Mouse (Mus musculus): Measurements from ENCODE around the gene Ache. TPM values are rescaled to one million over a fixed set of nuclear protein-coding genes. Genes with fewer than 3 reads are reported as not detected.

Gene Ache
- total RNA-seq, 4 experiments from 2014 or later, result 1.5 to 3.3 (median 1.9) TPM

DNA sequence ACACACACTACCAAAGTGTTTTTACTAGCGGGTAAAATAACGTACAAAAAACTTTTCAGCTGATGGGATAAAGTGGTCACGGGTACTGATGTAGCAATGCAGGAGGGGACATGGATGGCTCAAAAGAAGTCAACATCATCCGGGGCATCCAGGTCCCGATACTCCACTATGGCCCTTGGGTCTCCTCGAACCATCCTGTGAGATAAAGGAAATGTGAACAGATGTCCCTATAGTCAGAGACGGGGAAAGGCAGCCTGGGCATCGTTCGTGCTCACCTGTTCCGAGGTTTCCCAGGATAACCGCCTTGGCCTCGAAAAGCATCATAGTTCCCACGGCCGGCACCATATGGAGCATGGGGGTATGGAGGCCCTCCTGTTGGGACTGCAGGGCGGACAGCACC lies 8.4 kb downstream of the Ache start:
- DNase-seq (ENCODE audit: low spot score), result no peak

- DNase-seq (ENCODE audit: low spot score), result no peak
Measured at GRCm38 (mm10) chr5:137297126-137297525, 9.8 kb downstream of the Ache start.

- DNase-seq (ENCODE audit: low spot score), result no peak
Measured at GRCm38 (mm10) chr5:137299240-137299639, 11.9 kb downstream of the Ache start.

DNA sequence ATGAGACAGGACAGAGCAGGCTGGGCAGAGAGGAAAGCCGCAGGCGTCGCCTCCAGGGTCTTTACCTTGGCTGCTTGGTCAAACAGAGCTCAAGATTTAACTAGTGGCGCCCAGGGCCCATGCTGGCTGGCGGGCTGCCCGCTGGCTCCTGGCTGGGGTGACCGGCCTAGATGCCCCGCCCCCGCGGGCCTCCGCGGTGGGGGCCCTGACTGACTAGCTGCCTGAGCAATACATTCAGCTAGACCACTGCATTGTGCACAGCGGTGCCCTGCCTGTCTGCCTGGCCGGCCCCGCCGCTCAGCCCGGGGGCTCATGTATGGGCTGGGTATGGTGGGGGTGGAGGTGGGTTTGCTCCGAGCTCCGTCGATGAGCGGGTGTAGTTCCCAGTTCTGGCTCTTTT lies 13.9 kb downstream of the Ache start:
- no peak for DNase-seq (ENCODE audit: low spot score)

DNA sequence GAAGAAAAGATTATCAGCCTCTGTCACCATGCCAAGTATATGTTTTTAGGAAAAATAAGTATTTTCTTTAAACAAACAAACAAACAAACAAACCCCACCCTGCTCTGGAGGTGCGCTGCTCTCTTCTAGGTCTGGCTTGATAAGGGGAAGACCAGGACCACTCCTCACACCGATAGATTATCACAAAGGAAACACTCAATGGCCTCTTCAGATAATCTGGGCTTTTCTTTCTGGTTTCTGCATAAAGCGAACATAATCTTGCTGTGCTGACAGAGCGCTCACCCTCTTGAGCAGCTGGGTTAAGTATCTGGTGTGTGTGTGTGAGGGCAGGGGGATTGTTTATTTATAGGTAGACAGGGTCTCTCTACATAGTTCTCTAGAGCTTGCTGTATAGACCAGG lies 16.3 kb downstream of the Ache start:
- DNase-seq (ENCODE audit: low spot score), result no peak

GRCm38 (mm10) chr5:137304165-137304564 lies 16.8 kb downstream of the Ache start:
- no peak for DNase-seq (ENCODE audit: low spot score)

DNA sequence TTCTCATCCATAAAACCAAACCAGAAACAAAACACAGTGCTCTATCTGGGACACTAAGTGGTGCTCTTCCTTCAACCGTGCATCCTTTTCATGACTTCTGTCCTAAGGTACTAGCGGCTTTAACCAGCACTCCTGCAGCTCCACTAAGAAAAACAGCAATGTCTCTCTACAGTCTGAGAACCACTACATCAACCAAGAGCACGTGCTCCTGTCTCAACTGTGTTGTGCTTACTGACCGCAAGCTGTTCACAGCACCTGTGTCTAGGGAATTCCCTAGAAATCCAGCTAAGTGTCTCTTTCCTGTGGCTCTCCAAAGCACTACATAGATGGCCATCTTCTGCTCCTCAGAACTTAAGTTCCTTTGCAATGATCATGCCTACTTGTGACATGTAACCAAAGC lies 17.5 kb downstream of the Ache start:
- DNase-seq (ENCODE audit: low spot score), result no peak

GRCm38 (mm10) chr5:137305822-137306221 lies 18.5 kb downstream of the Ache start:
- DNase-seq (ENCODE audit: low spot score), result no peak

- DNase-seq (ENCODE audit: low spot score), result no peak
Measured at GRCm38 (mm10) chr5:137306439-137307005, 19.2 kb downstream of the Ache start.

GRCm38 (mm10) chr5:137307071-137307912 lies 20.0 kb downstream of the Ache start, which contains the start of gene Srrt:
Srrt (minus strand) TSS chr5:137307674.
- peak; percentile 93 for DNase-seq (ENCODE audit: low spot score)

DNA sequence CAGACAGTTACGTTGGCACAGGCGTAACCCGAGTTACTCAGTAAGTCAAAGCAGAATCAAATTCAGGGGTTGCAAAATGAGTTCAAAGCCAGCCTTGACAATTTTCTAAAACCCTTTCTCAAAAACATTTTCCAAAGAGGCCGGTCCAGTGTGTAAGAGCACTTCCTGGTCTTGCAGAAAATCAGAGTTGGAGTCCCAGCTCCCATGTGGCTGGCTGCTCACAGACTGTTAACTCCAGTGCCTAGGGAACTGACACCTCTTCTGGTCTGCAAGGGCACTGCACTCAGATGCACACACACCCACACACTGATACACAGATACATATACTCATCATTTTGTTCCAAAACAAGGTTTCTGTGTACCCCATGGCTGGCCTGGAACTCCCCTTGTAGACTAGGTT lies 21.0 kb downstream of the Ache start:
- no peak for DNase-seq (ENCODE audit: low spot score)

DNA sequence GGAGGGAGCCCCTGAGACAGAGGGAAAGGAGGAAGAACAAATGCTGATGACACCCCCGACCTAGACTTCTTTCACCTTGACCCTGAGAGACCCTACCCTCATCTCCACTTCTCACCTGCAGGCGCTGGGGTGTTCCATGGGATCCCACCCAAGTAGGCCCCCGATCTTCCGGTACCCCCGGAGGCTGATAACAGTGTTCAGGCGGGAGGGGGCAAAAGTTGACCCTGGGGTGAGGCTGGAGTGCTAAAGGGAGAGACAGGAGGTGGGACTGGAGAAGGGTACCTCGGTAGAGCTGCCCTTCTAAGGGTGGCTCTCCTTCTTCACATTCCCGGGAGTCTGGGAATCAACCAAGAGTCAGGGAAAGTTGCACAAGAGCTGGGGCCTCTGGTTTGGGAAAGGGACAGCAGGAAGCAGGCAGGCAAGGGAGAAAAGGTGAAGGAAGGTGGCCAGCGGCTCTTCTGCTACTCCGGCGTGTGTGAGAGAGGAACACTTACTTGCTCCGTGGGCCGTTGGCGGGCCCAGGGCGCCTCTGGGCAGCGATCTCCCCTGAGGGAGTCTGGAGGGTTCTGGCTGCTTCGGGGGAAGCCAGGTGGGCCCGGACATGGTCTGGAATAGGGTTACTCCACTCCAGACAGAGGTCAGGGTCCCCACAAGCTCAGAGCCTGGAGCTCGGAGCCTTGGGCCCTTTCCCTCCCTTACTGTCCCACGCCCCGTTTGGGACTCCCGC lies 26.3 kb downstream of the Ache start:
- DNase-seq (ENCODE audit: low spot score), result no peak

DNA sequence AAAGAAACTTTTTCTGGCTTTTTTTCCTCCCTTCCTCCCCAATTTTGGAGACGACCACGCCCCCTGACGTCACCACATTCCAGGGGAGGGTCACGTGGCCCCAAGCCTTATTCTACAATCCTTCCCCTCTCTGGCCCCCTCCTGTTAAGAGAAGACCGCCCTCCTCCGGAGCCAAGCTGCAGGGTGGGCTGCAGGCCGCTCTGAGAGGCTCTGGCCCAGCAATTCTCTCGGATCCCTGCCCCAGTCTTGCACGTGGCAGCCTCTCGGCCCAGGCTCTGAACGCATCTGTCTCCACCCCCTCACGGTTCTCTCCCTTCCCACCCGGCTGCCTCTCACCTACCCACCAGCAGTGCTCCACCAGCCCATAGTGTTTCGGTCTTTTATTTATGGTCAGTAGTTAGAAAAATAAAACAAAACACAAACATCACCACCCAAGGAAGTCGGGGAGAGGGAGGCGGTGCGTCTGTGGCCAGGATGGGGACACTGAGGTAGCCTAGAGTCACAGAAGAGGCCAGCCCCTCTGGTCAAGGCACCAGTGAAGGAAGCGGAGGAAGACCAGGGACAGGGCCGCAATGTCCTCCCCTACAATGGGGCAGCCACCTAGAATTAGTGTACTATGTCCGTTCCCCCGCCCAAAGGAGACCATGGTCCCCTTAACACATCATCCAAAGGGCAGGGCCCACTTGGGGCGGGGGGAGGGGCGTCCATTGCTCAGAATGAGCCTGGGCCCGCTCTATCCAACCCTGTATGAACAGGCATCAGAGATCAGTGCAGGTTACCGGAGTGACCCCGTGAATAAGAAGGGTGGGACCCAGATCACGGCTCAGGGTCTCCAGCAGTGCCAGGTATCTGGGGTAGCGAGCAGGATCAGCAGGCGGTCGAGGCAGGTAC lies 27.1 kb downstream of the Ache start, which contains the start of gene Trip6:
Trip6 (minus strand) TSS at position 212 of the 891 bp plus-strand sequence.
- DNase-seq (ENCODE audit: low spot score), result peak; percentile 90

DNA sequence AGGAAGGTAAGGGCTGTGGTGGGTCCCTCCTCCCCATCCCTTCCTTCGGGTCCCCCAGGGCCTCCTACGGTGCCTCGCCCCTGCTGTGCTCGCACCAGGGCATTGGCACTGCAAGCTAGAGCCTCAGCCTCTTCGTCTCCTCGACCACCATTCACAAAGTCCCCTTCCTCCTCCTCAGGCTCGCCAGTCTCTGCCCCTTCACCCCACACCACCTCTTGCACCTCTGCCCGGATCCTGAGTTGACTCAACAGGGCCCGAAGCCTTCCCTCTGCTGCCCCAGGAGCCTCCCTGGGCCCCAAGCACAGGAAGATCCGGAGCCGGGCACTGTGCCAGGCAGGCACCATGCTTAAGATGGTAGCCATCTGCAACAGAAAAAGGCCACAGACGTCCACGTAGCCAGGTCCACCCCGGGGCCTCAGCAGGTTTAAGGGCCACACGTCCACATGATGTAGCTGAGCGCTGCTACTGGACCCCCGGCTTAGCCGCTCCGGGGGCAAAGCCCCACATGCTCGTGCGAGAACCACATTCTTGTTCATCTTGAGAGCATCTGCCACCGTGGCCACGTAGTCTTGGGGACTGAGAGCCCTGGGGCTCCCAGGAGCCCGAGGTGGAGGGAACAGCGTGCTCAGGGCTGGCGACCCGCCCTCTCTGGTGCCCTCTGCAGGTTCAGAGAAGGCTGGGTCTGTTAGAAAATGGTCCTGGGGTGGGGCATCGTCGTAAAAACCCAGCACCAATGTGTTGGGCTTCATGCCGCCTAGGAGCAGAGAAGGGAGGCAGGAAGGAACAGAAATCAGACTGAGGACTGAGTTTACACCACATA lies 28.0 kb downstream of the Ache start:
- DNase-seq (ENCODE audit: low spot score), result no peak

GRCm38 (mm10) chr5:137317361-137317760 lies 30.0 kb downstream of the Ache start:
- DNase-seq (ENCODE audit: low spot score), result no peak

DNA sequence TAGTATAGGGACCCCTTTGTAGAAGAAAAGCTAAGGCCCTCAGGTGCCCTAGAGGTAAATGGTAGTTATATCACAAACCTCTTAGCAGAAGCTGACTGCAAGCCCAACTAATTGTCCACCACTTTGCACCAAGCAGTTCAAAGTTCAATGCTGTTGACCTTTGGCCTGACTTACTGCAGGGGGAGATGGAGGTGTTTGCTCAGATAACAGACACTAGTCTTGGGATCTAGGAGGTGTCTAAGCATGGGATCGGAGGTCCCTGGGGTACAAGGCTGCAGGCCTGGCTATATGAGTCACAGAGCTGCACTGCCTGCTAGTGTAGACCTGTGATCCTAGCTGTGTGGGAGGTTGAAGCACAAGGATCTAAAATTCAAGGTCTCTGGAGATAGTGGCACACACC lies 31.3 kb downstream of the Ache start:
- no peak for DNase-seq (ENCODE audit: low spot score)

GRCm38 (mm10) chr5:137320996-137321395 lies 33.7 kb downstream of the Ache start:
- no peak for DNase-seq (ENCODE audit: low spot score)

- no peak for DNase-seq (ENCODE audit: low spot score)
Measured at GRCm38 (mm10) chr5:137330910-137331309, 43.6 kb downstream of the Ache start.

DNA sequence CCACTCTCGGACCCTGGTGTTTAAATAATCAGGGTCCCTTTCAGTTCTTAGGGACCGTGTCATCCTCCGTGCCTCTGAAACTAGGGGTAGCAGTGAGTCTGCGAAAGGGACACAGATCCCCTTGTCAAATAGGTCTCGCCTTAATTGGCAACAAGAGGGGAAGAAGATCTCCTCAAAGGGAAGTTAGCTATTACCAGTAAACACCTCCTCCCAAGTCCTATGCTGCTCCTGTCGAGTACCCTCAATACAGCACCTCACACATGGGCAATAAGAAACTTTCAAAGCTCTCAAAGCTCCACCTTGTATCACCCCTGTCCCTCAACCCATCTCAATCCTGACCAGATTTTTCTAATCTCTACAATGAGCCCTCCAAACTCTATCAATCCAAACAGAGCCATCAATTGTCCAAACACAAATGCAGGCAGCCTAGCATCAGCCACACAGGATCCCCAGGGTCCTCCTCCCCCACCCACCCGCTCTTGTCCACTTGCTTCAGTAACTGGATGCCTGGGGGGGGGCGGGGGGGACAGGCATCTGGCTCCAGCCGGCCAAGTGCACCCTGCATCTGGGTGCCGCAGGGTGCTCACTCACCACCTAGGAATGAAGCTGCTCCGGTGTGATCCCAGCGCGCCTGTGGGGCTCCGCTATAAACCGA lies 45.7 kb downstream of the Ache start:
- DNase-seq (ENCODE audit: low spot score), result no peak

All from heart, adult 8-10 months (tissue).